Mouse (Mus musculus) spleen, adult 2 months (tissue): ENCODE results near the gene Myh8. TPM values are rescaled to one million over a fixed set of nuclear protein-coding genes. Genes with fewer than 3 reads are reported as not detected.

Experiments
- DNase-seq, 2 experiments: peaks; one replicate each; pipeline versions ENCODE4 v3.0.0 to v3.0.0-alpha.2; 2012 to 2021; ENCODE audit warnings: low spot score in 2 of 2, low read depth in 1 of 2
- H3K27ac ChIP-seq: fragments of 200-500 bp; 2 replicates; pipeline ENCODE4 v1.5.1; 2012; ENCODE audit warnings: low read length, inconsistent platforms; ENCODE audit not compliant: insufficient read depth
- H3K27me3 ChIP-seq: fragments of 200-500 bp; 2 replicates; pipeline ENCODE4 v1.6.1; 2012; ENCODE audit warnings: mild to moderate bottlenecking, moderate library complexity, low read length, inconsistent platforms; ENCODE audit not compliant: control insufficient read depth, insufficient read depth
- H3K36me3 ChIP-seq: fragments of 200-500 bp; 2 replicates; pipeline ENCODE4 v1.6.1; 2012; ENCODE audit warnings: mild to moderate bottlenecking, low read length, inconsistent platforms; ENCODE audit not compliant: control insufficient read depth, insufficient read depth
- H3K4me1 ChIP-seq: fragments of 200-500 bp; 2 replicates; pipeline ENCODE4 v1.6.1; 2011; ENCODE audit warnings: inconsistent platforms; ENCODE audit not compliant: control insufficient read depth, insufficient read depth, insufficient read length
- H3K4me3 ChIP-seq: fragments of 200-500 bp; 2 replicates; pipeline ENCODE4 v1.5.1; 2011; ENCODE audit warnings: mild to moderate bottlenecking, inconsistent platforms; ENCODE audit not compliant: insufficient read depth, insufficient read length; ENCODE audit errors: extremely low read depth
- CTCF ChIP-seq: fragments of 200-500 bp; IDR thresholded peaks from 2 replicates; pipeline ENCODE4 v1.5.1; 2011; ENCODE audit warnings: mild to moderate bottlenecking, inconsistent platforms; ENCODE audit not compliant: insufficient read depth, insufficient read length, insufficient replicate concordance; ENCODE audit errors: extremely low read depth
- POLR2A ChIP-seq: fragments of 200-500 bp; IDR thresholded peaks from 2 replicates; pipeline ENCODE4 v1.6.1; 2011; ENCODE audit warnings: low read depth, low read length, inconsistent platforms
- WGBS: fragments of 180-500 bp; shearing (Covaris S2); methylation state at CpG from one replicate; pipeline ENCODE4 v1.1.7; 2018; 5-methylcytosine and 5-hydroxymethylcytosine counted together
- polyA plus RNA-seq: library from polyadenylated mRNA; depleted of rRNA; stranded (reverse); fragments of >200 nt; gene quantifications from 2 replicates; pipeline ENCODE4 v1.2.3, GENCODE M21; 2012; rRNA removed

Myh8 gene
- 0.06 TPM in 2 replicates for polyA plus RNA-seq

- Histone ChIP-seq H3K4me3 (no peak within 1 kb of the TSS), H3K27ac (no peak within 1 kb of the TSS), H3K36me3 (no peaks in the 10 kb centered on the region), H3K27me3 (no peaks in the 10 kb centered on the region), H3K4me1 (no peaks in the 10 kb centered on the region)
- 82% methylated on average over 10 of the region's 10 CpGs for WGBS
- TF ChIP-seq CTCF (no peak), POLR2A (no peak)
- DNase-seq = no peak
Observed at GRCm38 (mm10) chr11:67276601-67277174, at the start of gene Myh8. Gene Myh8 (plus strand): TSS chr11:67277124.

DNA sequence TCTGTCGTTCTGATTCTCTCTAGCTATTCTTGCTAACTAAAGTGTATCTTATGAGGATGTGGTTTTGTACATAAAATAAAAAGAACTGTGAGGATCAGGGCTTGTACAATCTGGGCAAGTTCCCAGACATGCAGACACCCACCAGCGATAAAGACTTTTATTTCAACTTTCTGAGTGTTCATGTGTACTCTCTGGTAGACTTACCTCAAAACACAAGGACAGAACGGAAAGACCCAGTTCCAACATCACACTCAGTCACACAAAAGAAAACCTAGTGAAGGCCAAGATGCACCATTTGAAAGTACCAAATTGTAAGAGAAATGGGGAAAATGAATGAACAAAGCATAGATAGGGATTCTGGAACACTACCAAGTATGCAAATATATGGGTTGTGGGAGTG lies 48.2 kb upstream of the Myh8 start:
- WGBS = 83% methylated on average over 3 of the region's 3 CpGs
- TF ChIP-seq POLR2A = no peak
- no peak for TF ChIP-seq CTCF

GRCm38 (mm10) chr11:67229166-67229565 lies 47.8 kb upstream of the Myh8 start:
- WGBS = 81% methylated on average over 5 of the region's 5 CpGs
- no peak for DNase-seq
- TF ChIP-seq POLR2A = no peak
- no peak for TF ChIP-seq CTCF

More for the DNA sequence above, 48.2 kb upstream of the Myh8 start:
- H3K27ac ChIP-seq = no peak overlapping the region
- no peaks in the 10 kb centered on the region for H3K4me1 ChIP-seq
- H3K36me3 ChIP-seq = no peaks in the 10 kb centered on the region
- no peak for DNase-seq
- no peaks in the 10 kb centered on the region for H3K27me3 ChIP-seq
- H3K4me3 ChIP-seq = no peak overlapping the region

GRCm38 (mm10) chr11:67229946-67230345 lies 47.0 kb upstream of the Myh8 start:
- H3K4me3 ChIP-seq = no peak overlapping the region
- H3K36me3 ChIP-seq = no peaks in the 10 kb centered on the region
- no peak for TF ChIP-seq POLR2A
- no peak for TF ChIP-seq CTCF
- H3K27ac ChIP-seq = no peak overlapping the region
- WGBS = 82% methylated on average over 2 of the region's 2 CpGs
- no peaks in the 10 kb centered on the region for H3K4me1 ChIP-seq
- no peaks in the 10 kb centered on the region for H3K27me3 ChIP-seq
- no peak for DNase-seq

More at GRCm38 (mm10) chr11:67229166-67229565, 47.8 kb upstream of the Myh8 start:
- Histone ChIP-seq H3K4me1 (no peaks in the 10 kb centered on the region), H3K4me3 (no peak overlapping the region), H3K27ac (no peak overlapping the region), H3K36me3 (no peaks in the 10 kb centered on the region), H3K27me3 (no peaks in the 10 kb centered on the region)

GRCm38 (mm10) chr11:67235639-67236358 lies 41.1 kb upstream of the Myh8 start:
- Histone ChIP-seq H3K4me1 (no peaks in the 10 kb centered on the region), H3K4me3 (no peak overlapping the region), H3K27ac (no peak overlapping the region), H3K27me3 (no peaks in the 10 kb centered on the region), H3K36me3 (no peaks in the 10 kb centered on the region)
- WGBS = 68% methylated on average over 5 of the region's 5 CpGs
- no peak for TF ChIP-seq POLR2A
- no peak for TF ChIP-seq CTCF
- DNase-seq = peak in 1 of 2 experiments; percentile 12

GRCm38 (mm10) chr11:67236799-67237198 lies 40.1 kb upstream of the Myh8 start:
- H3K27ac ChIP-seq = no peak overlapping the region
- no peaks in the 10 kb centered on the region for H3K36me3 ChIP-seq
- WGBS = 88% methylated on average over 9 of the region's 9 CpGs
- H3K4me3 ChIP-seq = no peak overlapping the region
- no peaks in the 10 kb centered on the region for H3K27me3 ChIP-seq
- TF ChIP-seq CTCF = no peak
- DNase-seq = no peak
- H3K4me1 ChIP-seq = no peaks in the 10 kb centered on the region
